Mouse (Mus musculus): ENCODE results near the gene Aunip. TPM values are rescaled to one million over a fixed set of nuclear protein-coding genes. Genes with fewer than 3 reads are reported as not detected.

Gene Aunip
- 8.1 and 8.9 TPM in 2 replicates for polyA plus RNA-seq (2016; fragmentation: Nextera tagmentation; extraction: Ambion mirVana)

GRCm38 (mm10) chr4:134510845-134511411 lies at the start of gene Aunip:
Gene Aunip, plus strand, starts transcription at chr4:134510999.
- Histone ChIP-seq H3K4me3 (peak within 1 kb of the TSS; percentile 51), H3K9me3 (no peaks in the 10 kb centered on the region), H3K9ac (peak within 1 kb of the TSS; percentile 40; the same call in 1 of the 2 replicates), H3K4me1 (peaks cover 11% of the 10 kb centered on the region; the same call in 1 of the 2 replicates), H3K4me2 (replicated peaks) (peak within 1 kb of the TSS; percentile 88), H3K27ac (no peak within 1 kb of the TSS), H3K27me3 (replicated peaks) (no peaks in the 10 kb centered on the region), H3K36me3 (peaks cover 11% of the 10 kb centered on the region; the same call in 1 of the 2 replicates)
- ATAC-seq (ENCODE audit: low FRiP score, low read depth), result peak; percentile 97
- WGBS, result 1% methylated on average over 42 of the region's 42 CpGs

GRCm38 (mm10) chr4:134461252-134461651 lies 49.5 kb upstream of the Aunip start:
- WGBS, result 82% methylated on average over 5 of the region's 5 CpGs
- H3K4me3 ChIP-seq, result no peak overlapping the region
- ATAC-seq (ENCODE audit: low FRiP score, low read depth), result no peak

GRCm38 (mm10) chr4:134465789-134466188 lies 45.0 kb upstream of the Aunip start:
- Histone ChIP-seq H3K9me3 (no peaks in the 10 kb centered on the region), H3K4me3 (no peak overlapping the region), H3K4me1 (peaks cover 18% of the 10 kb centered on the region), H3K4me2 (replicated peaks) (peak overlapping the region; percentile 24; the same call in 1 of the 2 replicates), H3K9ac (peak overlapping the region; percentile 13; the same call in 1 of the 2 replicates), H3K27ac (no peak overlapping the region), H3K36me3 (peaks cover 2% of the 10 kb centered on the region), H3K27me3 (replicated peaks) (no peaks in the 10 kb centered on the region)
- 49% methylated on average over 12 of the region's 12 CpGs for WGBS
- ATAC-seq (ENCODE audit: low FRiP score, low read depth), result no peak

More at GRCm38 (mm10) chr4:134461252-134461651, 49.5 kb upstream of the Aunip start:
- H3K9ac ChIP-seq, result no peak overlapping the region
- no peak overlapping the region for H3K27ac ChIP-seq
- H3K9me3 ChIP-seq, result no peaks in the 10 kb centered on the region
- H3K4me1 ChIP-seq, result 0 out of 2 replicates have a peak, but pooled peaks cover 5% of the 10 kb centered on the region
- no peaks in the 10 kb centered on the region for H3K27me3 ChIP-seq (replicated peaks)
- no peaks in the 10 kb centered on the region for H3K36me3 ChIP-seq
- no peak overlapping the region for H3K4me2 ChIP-seq (replicated peaks)

- 64% methylated on average over 11 of the region's 11 CpGs for WGBS
- H3K36me3 ChIP-seq, result peaks cover 9% of the 10 kb centered on the region
- peak overlapping the region; percentile 84 for H3K4me2 ChIP-seq (replicated peaks)
- no peaks in the 10 kb centered on the region for H3K9me3 ChIP-seq
- no peaks in the 10 kb centered on the region for H3K27me3 ChIP-seq (replicated peaks)
- no peak overlapping the region for H3K4me3 ChIP-seq
- peaks cover 22% of the 10 kb centered on the region for H3K4me1 ChIP-seq
- H3K27ac ChIP-seq, result 0 out of 2 replicates have a peak overlapping the region, but pooled peaks have one; percentile 63
- ATAC-seq (ENCODE audit: low FRiP score, low read depth), result no peak
- no peak overlapping the region for H3K9ac ChIP-seq
Observed at GRCm38 (mm10) chr4:134466381-134467262, 44.2 kb upstream of the Aunip start.

- Histone ChIP-seq H3K4me2 (replicated peaks) (peak overlapping the region; percentile 84), H3K4me3 (peak overlapping the region; percentile 96), H3K9me3 (no peaks in the 10 kb centered on the region), H3K9ac (peak overlapping the region; percentile 98), H3K36me3 (peaks cover 18% of the 10 kb centered on the region), H3K27ac (peak overlapping the region; percentile 94), H3K27me3 (replicated peaks) (no peaks in the 10 kb centered on the region), H3K4me1 (peaks cover 30% of the 10 kb centered on the region)
- peak; percentile 23 for ATAC-seq (ENCODE audit: low FRiP score, low read depth)
- WGBS, result 1% methylated on average over 31 of the region's 31 CpGs
Observed at GRCm38 (mm10) chr4:134467435-134468214, 43.2 kb upstream of the Aunip start.

GRCm38 (mm10) chr4:134468215-134468575 lies 42.6 kb upstream of the Aunip start, which contains the start of gene Stmn1:
Gene Stmn1, plus strand, starts transcription at chr4:134468320.
- peak within 1 kb of the TSS; percentile 98 for H3K9ac ChIP-seq
- peaks cover 23% of the 10 kb centered on the region for H3K36me3 ChIP-seq
- peak within 1 kb of the TSS; percentile 96 for H3K4me3 ChIP-seq
- H3K9me3 ChIP-seq, result no peaks in the 10 kb centered on the region
- peak within 1 kb of the TSS; percentile 84 for H3K4me2 ChIP-seq (replicated peaks)
- H3K27me3 ChIP-seq (replicated peaks), result no peaks in the 10 kb centered on the region
- peaks cover 35% of the 10 kb centered on the region for H3K4me1 ChIP-seq
- 0% methylated on average over 31 of the region's 31 CpGs for WGBS
- peak within 1 kb of the TSS; percentile 94 for H3K27ac ChIP-seq
- peak; percentile 97 for ATAC-seq (ENCODE audit: low FRiP score, low read depth)

GRCm38 (mm10) chr4:134468578-134469266 lies 42.1 kb upstream of the Aunip start:
- peak overlapping the region; percentile 84 for H3K4me2 ChIP-seq (replicated peaks)
- H3K36me3 ChIP-seq, result peaks cover 25% of the 10 kb centered on the region
- no peaks in the 10 kb centered on the region for H3K27me3 ChIP-seq (replicated peaks)
- WGBS, result under 1% methylated on average over 62 of the region's 68 CpGs
- peaks cover 36% of the 10 kb centered on the region for H3K4me1 ChIP-seq
- H3K27ac ChIP-seq, result peak overlapping the region; percentile 94
- peak; percentile 86 for ATAC-seq (ENCODE audit: low FRiP score, low read depth)
- peak overlapping the region; percentile 98 for H3K9ac ChIP-seq
- H3K9me3 ChIP-seq, result no peaks in the 10 kb centered on the region
- peak overlapping the region; percentile 96 for H3K4me3 ChIP-seq

GRCm38 (mm10) chr4:134469341-134469796 lies 41.4 kb upstream of the Aunip start:
- H3K9me3 ChIP-seq, result no peaks in the 10 kb centered on the region
- H3K36me3 ChIP-seq, result peaks cover 31% of the 10 kb centered on the region
- WGBS, result 7% methylated on average over 6 of the region's 6 CpGs
- peak overlapping the region; percentile 96 for H3K4me3 ChIP-seq
- peaks cover 43% of the 10 kb centered on the region for H3K4me1 ChIP-seq
- no peaks in the 10 kb centered on the region for H3K27me3 ChIP-seq (replicated peaks)
- peak overlapping the region; percentile 98 for H3K9ac ChIP-seq
- ATAC-seq (ENCODE audit: low FRiP score, low read depth), result peak; percentile 35
- H3K4me2 ChIP-seq (replicated peaks), result peak overlapping the region; percentile 84
- H3K27ac ChIP-seq, result peak overlapping the region; percentile 94

GRCm38 (mm10) chr4:134469985-134470384 lies 40.8 kb upstream of the Aunip start:
- peak overlapping the region; percentile 94; the same call in 1 of the 2 replicates for H3K27ac ChIP-seq
- peaks cover 49% of the 10 kb centered on the region for H3K4me1 ChIP-seq
- H3K9ac ChIP-seq, result peak overlapping the region; percentile 98
- ATAC-seq (ENCODE audit: low FRiP score, low read depth), result no peak
- peaks cover 37% of the 10 kb centered on the region for H3K36me3 ChIP-seq
- peak overlapping the region; percentile 96 for H3K4me3 ChIP-seq
- no peaks in the 10 kb centered on the region for H3K9me3 ChIP-seq
- H3K4me2 ChIP-seq (replicated peaks), result peak overlapping the region; percentile 84
- no peaks in the 10 kb centered on the region for H3K27me3 ChIP-seq (replicated peaks)
- 57% methylated on average over 3 of the region's 3 CpGs for WGBS

- no peaks in the 10 kb centered on the region for H3K9me3 ChIP-seq
- H3K27ac ChIP-seq, result no peak overlapping the region
- peaks cover 52% of the 10 kb centered on the region for H3K36me3 ChIP-seq
- no peaks in the 10 kb centered on the region for H3K27me3 ChIP-seq (replicated peaks)
- H3K9ac ChIP-seq, result 0 out of 2 replicates have a peak overlapping the region, but pooled peaks have one; percentile 51
- H3K4me2 ChIP-seq (replicated peaks), result peak overlapping the region; percentile 84
- peaks cover 42% of the 10 kb centered on the region for H3K4me1 ChIP-seq
- peak overlapping the region; percentile 96 for H3K4me3 ChIP-seq
- no peak for ATAC-seq (ENCODE audit: low FRiP score, low read depth)
Observed at GRCm38 (mm10) chr4:134471469-134471868, 39.3 kb upstream of the Aunip start.

GRCm38 (mm10) chr4:134473764-134474163 lies 37.0 kb upstream of the Aunip start:
- Histone ChIP-seq H3K4me2 (replicated peaks) (peak overlapping the region; percentile 16), H3K36me3 (peaks cover 61% of the 10 kb centered on the region), H3K9me3 (no peaks in the 10 kb centered on the region), H3K4me1 (peaks cover 34% of the 10 kb centered on the region), H3K27me3 (replicated peaks) (no peaks in the 10 kb centered on the region), H3K9ac (0 out of 2 replicates have a peak overlapping the region, but pooled peaks have one; percentile 8), H3K27ac (peak overlapping the region; percentile 21; the same call in 1 of the 2 replicates), H3K4me3 (no peak overlapping the region)
- no peak for ATAC-seq (ENCODE audit: low FRiP score, low read depth)
- 56% methylated on average over 4 of the region's 4 CpGs for WGBS
